Mouse (Mus musculus): Measurements from ENCODE around the gene Cacna2d2.

The Cacna2d2 gene

GRCm38 (mm10) chr9:107400666-107401285 is 1.4 kb downstream of the Cacna2d2 start:
- in situ Hi-C loops (cut with MboI, MseI), result no loop called here

- in situ Hi-C loops (cut with MboI, MseI), result no loop called here
These were observed 3.7 kb downstream of the Cacna2d2 start for GRCm38 (mm10) chr9:107403116-107403515.

GRCm38 (mm10) chr9:107409449-107409848 is 10.0 kb downstream of the Cacna2d2 start:
- in situ Hi-C loops (cut with MboI, MseI), result no loop called here

GRCm38 (mm10) chr9:107417106-107417505 is 17.7 kb downstream of the Cacna2d2 start:
- in situ Hi-C loops (cut with MboI, MseI), result no loop called here

GRCm38 (mm10) chr9:107419491-107420244 is 20.3 kb downstream of the Cacna2d2 start:
- in situ Hi-C loops (cut with MboI, MseI), result no loop called here

GRCm38 (mm10) chr9:107420898-107421297 is 21.5 kb downstream of the Cacna2d2 start:
- in situ Hi-C loops (cut with MboI, MseI), result no loop called here

GRCm38 (mm10) chr9:107422878-107423277 is 23.5 kb downstream of the Cacna2d2 start:
- in situ Hi-C loops (cut with MboI, MseI), result no loop called here

GRCm38 (mm10) chr9:107424485-107425175 is 25.2 kb downstream of the Cacna2d2 start:
- in situ Hi-C loops (cut with MboI, MseI), result no loop called here

- in situ Hi-C loops (cut with MboI, MseI), result no loop called here
These were observed 28.5 kb downstream of the Cacna2d2 start for GRCm38 (mm10) chr9:107427876-107428275.

GRCm38 (mm10) chr9:107428451-107429186 is 29.2 kb downstream of the Cacna2d2 start:
- in situ Hi-C loops (cut with MboI, MseI), result no loop called here

- in situ Hi-C loops (cut with MboI, MseI), result no loop called here
These were observed 31.0 kb downstream of the Cacna2d2 start for GRCm38 (mm10) chr9:107430445-107430844.

GRCm38 (mm10) chr9:107432546-107432945 is 33.1 kb downstream of the Cacna2d2 start:
- in situ Hi-C loops (cut with MboI, MseI), result no loop called here

- in situ Hi-C loops (cut with MboI, MseI), result no loop called here
These were observed 35.4 kb downstream of the Cacna2d2 start for GRCm38 (mm10) chr9:107434851-107435250.

GRCm38 (mm10) chr9:107435285-107435684 is 35.9 kb downstream of the Cacna2d2 start:
- in situ Hi-C loops (cut with MboI, MseI), result no loop called here

- in situ Hi-C loops (cut with MboI, MseI), result no loop called here
These were observed 43.5 kb downstream of the Cacna2d2 start for GRCm38 (mm10) chr9:107442891-107443290.

- in situ Hi-C loops (cut with MboI, MseI), result no loop called here
These were observed 43.9 kb downstream of the Cacna2d2 start for GRCm38 (mm10) chr9:107443324-107443723.

- in situ Hi-C loops (cut with MboI, MseI), result no loop called here
These were observed 45.6 kb downstream of the Cacna2d2 start for GRCm38 (mm10) chr9:107445011-107445471.

- in situ Hi-C loops (cut with MboI, MseI), result no loop called here
These were observed 49.5 kb downstream of the Cacna2d2 start for GRCm38 (mm10) chr9:107448805-107449517.

GRCm38 (mm10) chr9:107451400-107451799 is 52.0 kb downstream of the Cacna2d2 start:
- in situ Hi-C loops (cut with MboI, MseI), result no loop called here

GRCm38 (mm10) chr9:107451891-107452521 is 52.6 kb downstream of the Cacna2d2 start:
- in situ Hi-C loops (cut with MboI, MseI), result no loop called here

- in situ Hi-C loops (cut with MboI, MseI), result no loop called here
These were observed 53.1 kb downstream of the Cacna2d2 start for GRCm38 (mm10) chr9:107452552-107452951.

Data from T-helper 2 cell (primary cell).